ENCODE assay signal across 24 mouse cellular contexts in genomic region chr16:8205014-8205413, GRCm38 (mm10).
A peak's percentile ranks its signal among the peaks of the same experiment; 100 is the strongest.
DNase-seq lines count a peak whose midpoint lies in the region; ATAC-seq and TF ChIP-seq lines count a peak whose summit lies in the region.
"Had no signal": no experiment of that assay in that cellular context is flagged by ENCODE, and none has a peak within 500 bp of the region (broad histone marks: within the 10 kb centered on the region; RNA-seq: fewer than 3 reads in every experiment).

No protein-coding gene starts in this region.

- intact Hi-C loops in heart, postnatal 14 days (cut with DNase I): no loop called here

- H3K36me3 ChIP-seq in forebrain, postnatal 0 days (ENCODE audit: insufficient read depth): no peaks in the 10 kb centered on the region
- H3K36me3 ChIP-seq: embryonic facial prominence, embryonic 12.5 days; embryonic facial prominence, embryonic 15.5 days; hindbrain, embryonic 10.5 days; hindbrain, embryonic 13.5 days; intestine, embryonic 15.5 days had no signal

- no peak for TF ChIP-seq CTCF in forebrain, postnatal 0 days (IDR thresholded peaks at IDR 0.05; ENCODE audit: low read depth)

- H3K9ac ChIP-seq in forebrain, postnatal 0 days: no peak overlapping the region
- H3K9ac ChIP-seq: embryonic facial prominence, embryonic 12.5 days; embryonic facial prominence, embryonic 15.5 days; hindbrain, embryonic 13.5 days; intestine, embryonic 15.5 days had no signal

- H3K4me3 ChIP-seq in forebrain, postnatal 0 days (ENCODE audit: low read depth, low read length): no peak overlapping the region
- H3K4me3 ChIP-seq: embryonic facial prominence, embryonic 12.5 days; embryonic facial prominence, embryonic 15.5 days; hindbrain, embryonic 10.5 days; hindbrain, embryonic 13.5 days; intestine, embryonic 15.5 days had no signal

- H3K4me1 ChIP-seq in forebrain, postnatal 0 days (ENCODE audit: insufficient read depth): no peaks in the 10 kb centered on the region
- H3K4me1 ChIP-seq: embryonic facial prominence, embryonic 12.5 days; embryonic facial prominence, embryonic 15.5 days; hindbrain, embryonic 10.5 days; intestine, embryonic 15.5 days had no signal

- WGBS in forebrain, postnatal 0 days: 88% methylated on average over 5 of the region's 5 CpGs

- H3K27me3 ChIP-seq in forebrain, postnatal 0 days (ENCODE audit: insufficient read depth, low read length): no peaks in the 10 kb centered on the region
- H3K27me3 ChIP-seq: embryonic facial prominence, embryonic 12.5 days; embryonic facial prominence, embryonic 15.5 days; hindbrain, embryonic 13.5 days; intestine, embryonic 15.5 days had no signal

- ATAC-seq in forebrain, postnatal 0 days: no peak
- ATAC-seq: forebrain, embryonic 14.5 days; hindbrain, embryonic 16.5 days; intestine, embryonic 15.5 days; Patski had no signal

- H3K9me3 ChIP-seq in forebrain, postnatal 0 days (ENCODE audit: low read length): no peaks in the 10 kb centered on the region
- H3K9me3 ChIP-seq: embryonic facial prominence, embryonic 12.5 days; embryonic facial prominence, embryonic 15.5 days; hindbrain, embryonic 10.5 days; hindbrain, embryonic 13.5 days; intestine, embryonic 15.5 days had no signal

- H3K27ac ChIP-seq in forebrain, postnatal 0 days (ENCODE audit: low read depth, low read length): no peak overlapping the region
- H3K27ac ChIP-seq: embryonic facial prominence, embryonic 12.5 days; embryonic facial prominence, embryonic 15.5 days; hindbrain, embryonic 10.5 days; hindbrain, embryonic 13.5 days; intestine, embryonic 15.5 days had no signal

- no peak overlapping the region for H3K4me2 ChIP-seq in forebrain, postnatal 0 days (ENCODE audit: low read depth)
- H3K4me2 ChIP-seq: embryonic facial prominence, embryonic 12.5 days; embryonic facial prominence, embryonic 15.5 days; heart, embryonic 11.5 days; hindbrain, embryonic 13.5 days; intestine, embryonic 15.5 days had no signal

- DNase-seq in adrenal gland, adult (ENCODE audit: inconsistent age in 2 of 2, low spot score in 1 of 2): peak; percentile 53 to 77
- DNase-seq in adrenal gland, postnatal 25 days: no peak
- peak; percentile 49 for DNase-seq in heart, adult 11 months
- no peak for DNase-seq in heart, postnatal 14 days
- DNase-seq in adrenal gland, postnatal 36 days: peak; percentile 34 to 35
- DNase-seq in forebrain, postnatal 0 days: no peak
- DNase-seq: cerebellum, adult 11 months; cerebellum, adult 2 months; cerebellum, adult 9-11 months; cerebellum, postnatal 25 days; gastrocnemius, postnatal 10 days; gastrocnemius, postnatal 36 days; heart, postnatal 36 days; kidney, adult 11 months; kidney, adult 8-10 months had no signal

Comparison
In these comparisons a context has a peak if more than half of its experiments do, and no peak if none do; other contexts are left out.
1. DNase-seq: peak in adrenal gland, adult (2 of 2), heart, adult 11 months (single experiment) and adrenal gland, postnatal 36 days (2 of 2); none in adrenal gland, postnatal 25 days (single experiment), heart, postnatal 14 days (0 of 2) and forebrain, postnatal 0 days (single experiment).